Mouse (Mus musculus): ENCODE measurements around the gene Gm45618.

The Gm45618 gene

GRCm38 (mm10) chr7:142094301-142095143 is 26.0 kb downstream of the Gm45618 start:
- DNase-seq (ENCODE audit: low spot score in 2 of 2), result peak in 1 of 2 experiments; percentile 52

GRCm38 (mm10) chr7:142093696-142094240 is 26.8 kb downstream of the Gm45618 start:
- no peak for DNase-seq (ENCODE audit: low spot score in 2 of 2)

- no peak for DNase-seq (ENCODE audit: low spot score in 2 of 2)
Observed at GRCm38 (mm10) chr7:142092991-142093390, 27.5 kb downstream of the Gm45618 start.

GRCm38 (mm10) chr7:142091848-142092247 is 28.7 kb downstream of the Gm45618 start:
- DNase-seq (ENCODE audit: low spot score in 2 of 2), result peak in 1 of 2 experiments; percentile 57

- no peak for DNase-seq (ENCODE audit: low spot score in 2 of 2)
Observed at GRCm38 (mm10) chr7:142089648-142090447, 30.7 kb downstream of the Gm45618 start.

- DNase-seq (ENCODE audit: low spot score in 2 of 2), result peak in 1 of 2 experiments; percentile 48
Observed at GRCm38 (mm10) chr7:142088886-142089285, 31.6 kb downstream of the Gm45618 start.

GRCm38 (mm10) chr7:142087069-142087652 is 33.4 kb downstream of the Gm45618 start:
- no peak for DNase-seq (ENCODE audit: low spot score in 2 of 2)

- DNase-seq (ENCODE audit: low spot score in 2 of 2), result no peak
Observed at GRCm38 (mm10) chr7:142086159-142086905, 34.2 kb downstream of the Gm45618 start.

GRCm38 (mm10) chr7:142084820-142085219 is 35.7 kb downstream of the Gm45618 start:
- DNase-seq (ENCODE audit: low spot score in 2 of 2), result peak in 1 of 2 experiments; percentile 39

GRCm38 (mm10) chr7:142084395-142084794 is 36.1 kb downstream of the Gm45618 start:
- no peak for DNase-seq (ENCODE audit: low spot score in 2 of 2)

GRCm38 (mm10) chr7:142083588-142084317 is 36.8 kb downstream of the Gm45618 start:
- peak in 1 of 2 experiments; percentile 23 for DNase-seq (ENCODE audit: low spot score in 2 of 2)

GRCm38 (mm10) chr7:142082607-142083006 is 37.9 kb downstream of the Gm45618 start:
- no peak for DNase-seq (ENCODE audit: low spot score in 2 of 2)

GRCm38 (mm10) chr7:142082179-142082578 is 38.4 kb downstream of the Gm45618 start:
- no peak for DNase-seq (ENCODE audit: low spot score in 2 of 2)

GRCm38 (mm10) chr7:142081736-142082135 is 38.8 kb downstream of the Gm45618 start:
- DNase-seq (ENCODE audit: low spot score in 2 of 2), result no peak

- DNase-seq (ENCODE audit: low spot score in 2 of 2), result no peak
Observed at GRCm38 (mm10) chr7:142080876-142081275, 39.7 kb downstream of the Gm45618 start.

- peak in 1 of 2 experiments; percentile 9 for DNase-seq (ENCODE audit: low spot score in 2 of 2)
Observed at GRCm38 (mm10) chr7:142079365-142079764, 41.2 kb downstream of the Gm45618 start.

GRCm38 (mm10) chr7:142077138-142077537 is 43.4 kb downstream of the Gm45618 start:
- DNase-seq (ENCODE audit: low spot score in 2 of 2), result peak in 1 of 2 experiments; percentile 23

GRCm38 (mm10) chr7:142074146-142074886 is 46.2 kb downstream of the Gm45618 start:
- DNase-seq (ENCODE audit: low spot score in 2 of 2), result no peak

- no peak for DNase-seq (ENCODE audit: low spot score in 2 of 2)
Observed at GRCm38 (mm10) chr7:142071717-142072116, 48.8 kb downstream of the Gm45618 start.

- DNase-seq (ENCODE audit: low spot score in 2 of 2), result no peak
Observed at GRCm38 (mm10) chr7:142071212-142071578, 49.3 kb downstream of the Gm45618 start.
